Mouse (Mus musculus) erythroblast, embryonic 14.5 days (primary cell): ENCODE results near the gene Atp7b.

Experiments used
- GATA1 ChIP-seq: IDR thresholded peaks from 2 replicates; pipeline ENCODE4 v1.6.1; 2012; ENCODE audit warnings: low read length, inconsistent platforms, mixed read lengths
- TAL1 ChIP-seq: IDR thresholded peaks from 3 replicates; pipeline ENCODE4 v1.6.1; 2012; ENCODE audit warnings: low read length, inconsistent platforms, mixed read lengths

- TF ChIP-seq TAL1 (no peak), GATA1 (no peak)
Observed at GRCm38 (mm10) chr8:22059821-22060445, at the start of gene Atp7b.
